Mouse (Mus musculus) embryo, embryonic 10.5 days (tissue): Measurements from ENCODE around the gene Rpl41.
A peak's percentile ranks its signal among the peaks of the same experiment; 100 is the strongest.

ENCODE experiments used
- DNase-seq: peaks from one replicate; pipeline ENCODE4 v3.0.0-alpha.2; 2015; ENCODE audit warnings: low spot score

Gene Rpl41

DNA sequence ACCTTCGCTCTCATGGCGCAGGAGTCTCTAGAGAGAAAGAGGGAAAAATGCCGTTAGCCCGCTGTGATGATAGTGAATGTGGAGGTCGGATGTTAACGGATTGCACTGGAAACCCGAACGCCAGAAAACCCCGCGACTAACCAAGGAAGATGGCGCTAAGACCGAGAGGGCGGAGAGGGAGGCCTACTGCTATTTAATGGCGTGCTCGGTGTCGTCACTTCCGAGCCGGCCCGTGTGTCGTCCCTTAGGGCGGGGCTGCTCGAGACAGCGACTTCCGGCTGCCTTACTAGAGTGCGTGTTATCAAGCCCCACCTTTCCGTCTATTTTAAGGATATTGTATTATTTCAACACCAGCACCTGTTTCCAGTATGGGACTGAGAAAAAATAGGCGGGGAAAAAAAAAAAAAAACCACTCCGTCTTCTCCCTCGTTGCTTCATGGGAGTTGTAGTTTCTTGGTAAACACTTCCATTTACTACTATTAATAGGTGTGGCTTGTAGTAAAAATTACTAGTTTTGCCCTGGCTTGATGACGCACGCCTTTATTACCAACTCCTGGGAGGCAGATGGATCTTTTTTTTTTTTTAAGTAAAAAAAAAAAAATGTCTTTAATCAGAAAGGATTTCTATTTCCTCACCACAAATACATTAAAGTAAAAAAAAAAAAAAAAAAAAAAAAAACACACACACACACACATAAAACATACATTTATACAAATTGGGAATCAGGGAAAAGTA is at the start of gene Rpl41:
Gene Rpl41, minus strand, starts transcription at position 359 of the 735 bp plus-strand sequence.
- DNase-seq: peak; percentile 98

- DNase-seq: no peak
Measured at GRCm38 (mm10) chr10:128598476-128598875, 49.4 kb upstream of the Rpl41 start.

DNA sequence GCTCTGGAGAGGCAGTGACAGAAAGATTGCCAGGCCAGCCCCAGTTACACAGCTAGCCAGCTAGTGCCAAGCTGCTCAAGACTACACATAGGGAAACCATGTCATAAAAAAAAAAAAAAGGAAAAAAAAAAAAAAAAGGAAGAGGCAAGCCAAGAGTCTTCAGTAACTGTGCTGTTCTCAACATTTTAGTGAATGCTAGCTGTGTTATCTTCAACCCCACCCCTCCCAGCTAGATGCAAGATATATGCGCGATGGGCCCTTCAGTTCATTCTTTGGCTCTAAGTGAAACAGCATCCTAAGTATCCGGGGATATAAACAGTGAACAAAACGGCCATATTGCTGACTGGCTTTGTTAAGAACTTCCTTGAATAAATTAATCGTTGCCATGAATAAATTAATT is 43.7 kb upstream of the Rpl41 start:
- no peak for DNase-seq

- no peak for DNase-seq
Measured at GRCm38 (mm10) chr10:128591436-128591835, 42.3 kb upstream of the Rpl41 start.

DNA sequence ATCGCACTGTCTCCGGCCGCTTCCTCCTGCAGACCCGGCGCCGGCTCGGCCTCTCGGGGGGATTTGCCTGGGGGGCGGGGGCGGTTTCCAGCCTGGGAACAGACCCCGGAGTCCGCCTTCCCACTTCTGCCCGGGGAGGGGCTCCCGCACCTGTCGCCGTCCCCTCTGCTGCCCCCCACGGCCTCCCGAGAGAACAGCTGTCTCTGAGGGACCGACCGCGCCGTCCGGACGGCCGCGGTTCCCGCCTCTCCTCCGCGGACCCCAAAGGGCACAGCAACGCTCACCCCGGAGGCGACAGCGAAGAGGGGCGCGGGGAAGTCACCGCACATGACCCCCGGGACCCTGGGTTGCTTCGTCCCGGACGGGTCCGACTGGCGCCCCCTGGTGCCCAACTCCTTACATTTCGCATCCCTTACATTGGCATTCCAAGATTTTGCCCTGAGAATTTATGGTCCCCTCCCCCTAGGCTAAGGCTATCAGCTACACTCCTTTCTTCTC is 41.1 kb upstream of the Rpl41 start:
- peak; percentile 88 for DNase-seq

DNA sequence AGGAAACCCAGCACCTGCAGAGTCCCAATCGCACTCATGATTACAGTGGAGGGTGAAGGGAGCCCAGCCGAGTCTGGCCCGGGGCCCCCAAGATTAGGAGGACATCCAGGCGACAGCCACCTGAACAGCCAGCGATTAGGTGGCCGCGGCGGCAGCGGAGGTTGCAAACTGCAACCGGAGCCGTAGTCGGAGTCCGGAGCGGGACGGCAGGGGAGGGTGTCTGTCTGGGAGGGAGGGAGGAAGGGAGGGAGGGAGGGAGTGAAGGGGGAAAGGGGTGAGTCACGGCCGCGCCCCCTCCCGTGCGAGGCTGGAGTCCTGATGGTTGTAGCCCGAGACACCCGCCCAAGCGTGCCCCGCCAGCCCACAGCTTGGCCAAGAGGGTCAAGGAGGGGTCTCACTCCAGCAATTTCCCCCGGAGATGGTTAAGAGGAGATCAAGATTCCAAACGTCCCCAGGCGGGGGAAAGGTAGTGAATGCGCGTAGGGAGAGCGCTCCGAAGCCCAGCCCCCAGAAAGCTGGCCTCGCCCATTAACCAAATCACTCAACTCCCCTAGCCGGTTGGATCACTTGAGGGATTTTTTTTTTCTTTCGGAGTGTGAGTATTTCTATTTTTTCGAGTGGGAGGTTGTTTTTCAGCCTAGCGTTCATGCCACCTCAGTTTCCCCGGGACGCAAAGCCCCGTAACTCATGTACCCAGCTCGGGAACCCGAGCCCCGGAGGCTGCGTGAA is 40.5 kb upstream of the Rpl41 start, which contains the start of gene Erbb3:
Gene Erbb3, minus strand, starts transcription at position 189 of the 729 bp plus-strand sequence.
- peak; percentile 78 for DNase-seq

DNA sequence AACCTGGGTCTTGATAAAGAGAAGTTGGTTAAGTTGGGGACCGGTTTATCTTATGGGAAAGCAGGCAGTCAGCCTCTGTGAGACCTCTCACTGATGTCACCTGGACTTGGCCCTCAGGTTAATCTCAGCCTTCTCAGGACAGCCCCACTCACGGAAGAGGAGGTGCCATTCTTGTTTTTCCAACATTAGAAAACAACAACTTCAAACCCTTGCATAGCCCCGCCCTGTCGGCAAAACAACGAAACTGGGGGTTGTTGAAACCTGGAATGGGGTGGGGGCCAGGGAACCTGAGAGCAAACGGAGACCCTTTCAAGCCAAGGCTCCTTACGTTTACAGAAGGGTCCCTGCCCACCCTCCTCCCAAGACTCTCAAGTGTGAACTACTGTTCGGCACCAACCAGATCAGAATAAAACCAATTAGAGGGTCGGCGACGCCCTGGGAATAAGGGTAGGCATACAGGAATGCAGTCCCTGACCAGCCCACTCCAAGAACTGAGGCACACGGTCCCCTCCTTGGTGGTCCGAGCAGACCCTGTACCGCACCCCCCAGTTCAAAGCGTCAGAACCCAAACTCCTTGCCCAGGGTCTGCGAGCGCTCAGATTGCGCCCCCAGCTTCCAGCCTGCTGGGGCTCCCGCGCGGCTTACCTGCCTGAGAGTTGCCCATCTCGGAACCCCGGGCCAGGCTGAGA is 39.8 kb upstream of the Rpl41 start:
- DNase-seq: peak; percentile 27

DNA sequence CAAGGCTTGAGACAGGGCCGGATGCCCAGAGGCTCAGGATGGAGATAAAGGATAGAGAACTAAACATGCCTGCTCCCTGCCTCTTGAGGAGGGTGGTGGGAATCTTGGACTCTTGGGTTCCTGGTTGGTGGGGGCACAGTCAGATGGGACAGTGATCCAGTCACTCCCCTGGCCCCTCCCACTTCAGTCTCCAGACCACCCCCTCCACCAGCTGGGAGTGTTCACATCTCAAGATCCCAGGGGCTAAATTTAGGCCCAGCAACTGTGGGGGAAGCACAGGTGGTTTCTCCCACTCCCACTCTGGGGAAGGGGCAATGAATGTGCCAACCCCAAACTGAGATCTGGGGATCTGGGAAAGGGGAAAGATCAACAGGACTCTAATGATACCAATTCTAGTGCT is 39.0 kb upstream of the Rpl41 start:
- no peak for DNase-seq

DNA sequence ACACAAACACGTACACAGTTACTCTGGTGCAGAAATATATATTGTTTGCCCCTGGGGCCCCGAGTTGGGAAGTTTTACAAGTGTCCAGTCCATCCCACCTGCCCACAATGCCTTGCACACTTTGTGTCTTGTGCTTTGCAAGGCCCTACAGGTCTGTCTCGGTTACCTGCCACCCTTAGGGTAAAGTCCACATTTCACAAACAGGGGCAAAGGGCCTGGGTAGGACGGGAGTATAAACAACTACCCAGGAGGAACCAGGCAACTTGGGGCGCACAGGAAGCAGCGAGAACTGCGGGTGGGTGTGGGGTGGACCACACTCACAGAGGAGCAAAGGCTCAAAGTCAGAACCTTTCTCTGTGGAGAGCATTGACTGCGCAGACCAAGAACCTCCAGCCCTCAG is 38.6 kb upstream of the Rpl41 start:
- no peak for DNase-seq

- no peak for DNase-seq
Measured at GRCm38 (mm10) chr10:128587120-128587519, 38.0 kb upstream of the Rpl41 start.

GRCm38 (mm10) chr10:128586546-128586945 is 37.4 kb upstream of the Rpl41 start:
- no peak for DNase-seq

- peak; percentile 33 for DNase-seq
Measured at GRCm38 (mm10) chr10:128584386-128584785, 35.3 kb upstream of the Rpl41 start.

GRCm38 (mm10) chr10:128583644-128584043 is 34.5 kb upstream of the Rpl41 start:
- no peak for DNase-seq

DNA sequence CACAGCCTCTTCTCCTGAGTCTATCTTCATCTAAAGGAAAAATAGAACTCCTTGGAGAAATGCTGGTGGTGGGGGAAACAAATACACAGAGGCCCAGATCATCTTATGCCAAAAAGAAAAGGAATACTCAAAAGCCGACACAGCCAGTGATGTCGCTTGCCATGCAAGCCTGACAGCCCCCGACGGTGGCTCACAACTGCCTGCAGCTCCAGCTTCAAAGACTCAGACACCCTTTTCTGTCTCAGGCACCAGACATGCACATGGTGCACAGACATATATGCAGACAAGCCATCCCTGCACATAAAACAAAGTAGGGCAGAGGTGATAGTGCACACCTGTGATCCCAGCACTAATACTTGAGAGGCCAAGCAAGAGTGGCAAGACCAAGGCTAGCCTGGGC is 30.6 kb upstream of the Rpl41 start:
- DNase-seq: no peak

DNA sequence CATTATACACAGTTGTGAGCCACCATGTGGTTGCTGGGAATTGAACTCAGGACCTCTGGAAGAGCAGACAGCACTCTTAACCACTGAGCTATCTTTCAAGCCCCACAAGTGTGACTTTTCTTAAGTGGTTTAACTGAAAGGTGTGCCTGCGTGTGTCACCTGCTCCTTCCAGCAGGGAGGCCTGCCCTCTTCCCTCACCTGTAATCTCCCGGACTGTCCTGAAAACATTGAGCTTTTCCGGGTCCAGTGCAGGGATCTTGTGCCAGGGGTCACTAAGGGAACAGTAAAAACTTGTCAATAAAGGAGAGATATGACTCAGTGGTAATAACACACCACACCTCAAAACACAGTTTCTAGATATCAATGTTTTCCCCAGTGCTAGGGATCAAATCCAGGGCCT is 30.2 kb upstream of the Rpl41 start:
- no peak for DNase-seq

DNA sequence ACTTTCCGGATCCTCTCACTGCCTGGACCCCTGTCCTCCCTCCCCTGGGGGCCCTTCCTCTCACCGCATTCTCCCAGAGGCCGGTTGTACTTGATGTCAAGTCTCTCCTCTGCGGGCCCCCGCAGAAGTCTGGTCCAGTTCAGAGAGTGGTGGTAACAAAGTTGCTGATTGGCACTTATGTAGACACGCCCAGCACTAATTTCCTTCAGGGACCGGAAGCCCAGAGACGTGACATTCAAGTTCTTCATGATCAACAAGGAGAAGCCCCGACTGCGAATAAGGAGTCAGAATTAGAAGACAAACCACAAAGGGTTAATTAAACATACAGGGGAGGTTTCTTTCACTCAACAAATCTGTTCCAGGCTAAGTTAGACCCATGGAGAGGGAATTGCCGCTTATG is 29.2 kb upstream of the Rpl41 start:
- no peak for DNase-seq

GRCm38 (mm10) chr10:128575063-128575462 is 26.0 kb upstream of the Rpl41 start:
- DNase-seq: peak; percentile 32

DNA sequence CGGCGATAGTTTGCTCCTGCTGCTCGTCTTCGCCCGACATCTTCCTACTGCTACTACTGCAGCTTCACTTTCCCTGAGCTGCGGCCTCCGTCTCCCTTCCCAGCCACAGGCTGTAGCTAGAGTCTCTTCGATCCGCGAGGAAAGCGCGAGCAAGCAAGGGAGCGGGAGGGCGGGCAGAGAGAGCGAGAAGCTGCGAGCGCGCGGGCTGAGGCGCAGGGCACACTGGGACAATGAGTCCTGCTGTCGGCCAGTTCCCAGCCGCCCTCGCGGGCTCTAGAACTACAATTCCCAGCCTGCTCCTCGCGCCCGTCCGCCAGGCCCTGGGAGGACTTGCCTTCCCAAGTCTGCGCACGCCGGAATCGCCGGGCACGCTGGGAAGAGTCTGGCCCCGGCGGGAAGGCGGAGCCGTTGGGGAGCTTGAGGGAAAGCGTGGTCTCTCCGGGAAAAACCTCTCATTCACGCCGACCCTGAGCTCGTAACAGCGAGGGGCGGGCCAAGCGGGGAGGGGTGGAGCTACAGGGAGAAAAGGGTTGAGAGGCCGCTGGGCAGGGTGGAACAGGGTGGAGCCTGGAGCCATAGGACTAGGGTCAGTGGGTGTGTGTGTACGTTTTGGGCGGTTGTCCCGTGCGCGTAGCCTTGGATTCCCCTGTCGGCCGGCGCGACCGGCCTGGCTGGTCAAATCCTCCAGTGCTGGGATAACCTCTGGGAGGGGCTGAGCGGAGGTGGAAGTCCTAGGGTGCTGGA is 16.9 kb upstream of the Rpl41 start, which contains the start of gene Pa2g4:
Gene Pa2g4, minus strand, starts transcription at position 200 of the 744 bp plus-strand sequence.
- DNase-seq: peak; percentile 99

- peak; percentile 48 for DNase-seq
Measured at GRCm38 (mm10) chr10:128565206-128565787, 16.2 kb upstream of the Rpl41 start.

GRCm38 (mm10) chr10:128563544-128563943 is 14.4 kb upstream of the Rpl41 start:
- no peak for DNase-seq

DNA sequence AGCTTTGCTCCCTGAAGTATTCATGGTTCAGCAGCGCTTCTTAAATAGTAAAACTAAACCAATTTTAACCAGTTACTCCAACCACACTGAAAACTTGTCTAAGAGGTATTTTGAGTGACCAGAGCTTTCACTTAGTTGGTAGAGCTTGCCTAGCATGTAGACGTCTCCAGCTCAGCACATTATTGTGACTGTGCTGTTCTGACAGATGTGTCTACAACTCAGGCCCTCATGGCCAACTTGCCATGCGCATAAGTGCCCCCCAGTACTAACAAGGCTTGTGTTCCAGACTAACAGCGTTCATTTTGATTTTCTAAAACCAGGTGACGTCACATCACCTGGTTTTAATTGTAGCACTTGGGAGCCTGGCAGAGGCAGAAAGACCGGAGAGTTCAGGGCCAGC is 7.9 kb upstream of the Rpl41 start:
- DNase-seq: no peak
